Mouse (Mus musculus) gastrocnemius, adult 8-10 months (tissue): Measurements from ENCODE around the gene Rplp1. TPM values are rescaled to one million over a fixed set of nuclear protein-coding genes. Genes with fewer than 3 reads are reported as not detected.

Experiments used
- DNase-seq, 2 experiments: peaks; one replicate each; pipeline ENCODE4 v3.0.0; 2022; ENCODE audit warnings: low spot score in 2 of 2
- total RNA-seq, 4 experiments: library from RNA; stranded (reverse); gene quantifications; 2 replicates each; pipeline ENCODE4 v1.2.4; 2022

The Rplp1 gene
- 1,000 to 10,000 TPM; 1,384 to 1,601 (median 1,420) TPM for total RNA-seq

DNA sequence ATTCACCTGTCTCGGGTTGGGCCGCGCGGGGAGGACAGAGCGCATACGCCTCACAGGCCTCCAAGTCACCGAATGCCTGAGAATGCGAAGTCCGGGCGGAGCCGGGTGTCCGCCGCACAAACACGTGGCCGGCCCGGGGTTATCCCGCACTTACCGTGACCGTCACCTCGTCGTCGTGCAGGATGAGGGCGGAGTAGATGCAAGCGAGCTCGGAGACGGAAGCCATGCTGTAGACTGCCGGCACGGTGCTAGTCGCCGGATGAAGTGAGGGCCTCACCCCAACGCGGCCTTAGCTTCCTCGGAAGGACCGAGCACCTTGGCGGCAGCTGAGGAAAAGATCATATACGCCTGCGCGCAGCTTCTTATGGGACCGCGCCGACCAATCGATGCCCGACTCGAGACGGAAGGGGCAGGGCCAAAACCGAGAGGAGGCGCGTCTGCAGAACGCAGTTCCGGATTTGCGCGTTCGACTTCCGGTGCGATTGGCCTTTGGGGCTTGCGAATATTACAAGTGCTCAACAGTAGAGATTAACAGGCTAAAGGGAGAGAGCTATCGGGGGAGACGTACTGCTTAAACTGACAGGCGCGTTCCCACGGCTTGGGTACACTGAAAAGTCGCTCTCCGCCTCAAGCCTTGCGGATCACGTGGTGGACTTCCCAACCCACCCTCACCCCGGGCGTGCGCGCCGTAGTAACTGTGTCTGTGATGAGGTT, at the start of gene Rplp1:
Gene Rplp1 (minus strand): TSS at position 340 of the 714 bp plus-strand sequence.
- peak; percentile 91 to 95 for DNase-seq

DNA sequence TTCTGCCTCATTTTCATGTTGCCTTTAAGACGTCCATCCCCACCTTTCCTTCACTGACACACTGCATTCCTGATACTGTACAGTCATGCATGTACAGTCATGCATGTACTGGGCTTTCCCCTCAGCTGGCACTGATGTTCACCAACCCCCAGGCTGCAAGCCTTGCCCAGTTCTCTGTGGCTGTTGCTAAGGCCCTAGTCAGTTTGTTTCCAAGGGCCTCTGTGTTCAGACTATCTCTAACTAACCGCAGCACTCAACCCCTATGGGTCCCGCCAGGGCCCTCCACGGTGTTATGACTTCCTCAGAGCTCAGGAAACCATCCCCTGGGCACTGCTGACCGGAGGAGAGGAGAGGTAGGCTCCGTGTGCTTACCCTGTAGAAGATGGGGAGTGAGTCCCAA, 49.0 kb upstream of the Rplp1 start:
- DNase-seq, result no peak

DNA sequence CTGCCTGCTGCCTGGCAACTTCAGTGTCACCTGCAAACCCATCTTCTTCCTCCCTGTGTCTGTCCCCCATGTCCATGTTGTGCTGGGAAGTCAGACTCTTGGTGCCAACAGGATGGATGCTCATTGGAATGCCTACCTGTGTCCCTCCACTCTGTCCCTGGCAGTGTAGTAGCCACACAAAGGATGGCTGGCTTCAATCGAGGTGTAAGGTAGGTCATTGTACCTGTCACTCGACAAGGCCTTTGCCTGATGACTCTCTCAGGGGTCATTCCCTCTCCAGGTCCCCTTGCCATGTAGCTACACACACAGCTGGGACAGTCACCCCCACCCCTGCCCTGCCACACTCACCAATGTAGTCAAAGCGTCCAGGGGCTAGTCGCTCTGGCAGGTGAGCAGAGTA, 46.8 kb upstream of the Rplp1 start:
- DNase-seq, result no peak

DNA sequence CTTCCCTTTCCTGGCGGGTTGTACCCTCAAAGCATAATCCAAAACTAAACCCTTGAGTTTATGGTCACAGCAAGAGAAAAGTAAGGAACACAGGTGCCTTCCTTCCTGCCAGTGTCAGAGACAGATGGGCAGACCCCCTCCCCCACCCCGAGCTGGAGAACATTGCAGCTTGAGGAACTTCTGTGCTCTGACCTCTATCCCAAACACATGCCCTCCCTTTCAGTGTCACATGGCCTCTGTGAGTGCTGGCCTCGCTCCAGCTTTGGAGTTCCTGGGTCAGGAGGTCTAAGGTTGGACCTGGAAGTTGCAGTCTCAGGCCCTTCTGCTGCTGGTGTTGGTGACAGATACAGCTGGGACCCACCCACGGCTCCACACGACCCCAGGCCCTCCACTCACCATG, 46.4 kb upstream of the Rplp1 start:
- no peak for DNase-seq

DNA sequence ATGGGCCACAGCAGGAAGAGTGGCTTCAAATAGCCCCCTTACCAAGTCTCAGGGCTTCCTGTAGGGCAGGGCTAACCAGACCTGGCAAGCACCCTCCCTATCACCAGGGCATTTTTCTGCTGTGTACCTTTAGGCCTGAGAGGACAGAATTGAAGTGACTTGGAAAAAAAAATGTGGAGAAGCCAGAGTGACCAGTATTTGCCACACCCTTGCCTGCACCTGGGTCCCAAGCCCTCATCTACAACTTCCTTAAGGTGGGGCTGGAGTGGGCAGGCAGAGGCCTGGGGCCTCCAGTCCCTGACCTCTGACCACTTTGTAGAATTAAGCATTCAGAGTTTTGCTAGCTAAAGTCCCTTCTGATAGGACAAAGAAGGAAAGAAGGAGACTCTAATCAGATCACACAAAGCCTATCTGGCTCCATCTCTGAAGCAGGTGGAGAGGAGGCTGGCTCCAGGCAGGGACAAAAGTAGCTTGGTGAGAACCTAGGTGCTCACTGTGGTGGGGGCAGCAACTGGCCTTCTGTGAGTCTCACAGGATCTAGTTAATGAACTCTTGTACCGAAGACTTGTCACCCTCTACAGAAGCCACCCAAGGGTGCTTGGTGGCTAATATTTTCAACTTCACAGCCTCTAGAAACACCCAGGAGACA, 45.7 kb upstream of the Rplp1 start:
- DNase-seq, result no peak

DNA sequence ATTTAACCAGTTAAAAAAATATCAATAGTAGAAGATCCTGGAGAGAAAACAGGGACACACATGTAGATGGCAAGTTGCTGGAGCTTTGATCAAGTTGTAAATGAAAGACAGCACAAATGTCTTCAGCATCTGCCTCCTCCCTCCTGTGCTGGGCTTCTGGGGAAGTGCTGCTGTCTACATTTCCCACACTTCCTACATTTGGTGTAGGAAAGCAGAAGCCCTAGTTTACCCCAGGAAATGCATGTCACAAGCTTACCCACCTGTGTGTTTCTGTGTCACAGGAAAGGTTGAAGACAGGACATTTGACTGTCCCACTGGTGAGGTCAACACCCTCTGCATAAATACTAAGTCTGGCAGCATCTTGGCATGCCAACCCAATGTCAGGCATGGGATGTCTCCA, 40.4 kb upstream of the Rplp1 start:
- no peak for DNase-seq

DNA sequence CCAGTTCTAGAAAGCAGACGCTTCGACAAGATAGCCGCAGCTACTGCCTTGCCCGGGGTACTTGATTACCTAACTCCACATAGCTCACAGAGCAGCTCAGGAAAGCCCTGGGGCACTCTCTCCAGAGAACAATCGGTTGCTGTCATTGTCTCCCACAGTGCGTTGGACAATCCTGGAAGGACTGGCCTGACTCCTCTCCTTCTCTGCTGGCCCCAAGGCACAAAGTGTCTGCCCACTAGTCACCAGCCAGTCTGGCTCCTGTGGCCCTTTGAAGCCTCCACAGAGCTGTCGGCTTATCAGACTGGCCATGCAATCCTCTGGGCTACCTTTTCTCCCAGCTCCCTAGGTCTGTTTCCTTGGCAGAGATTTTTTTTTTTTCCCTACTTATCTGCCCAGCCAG, 37.9 kb upstream of the Rplp1 start:
- no peak for DNase-seq

DNA sequence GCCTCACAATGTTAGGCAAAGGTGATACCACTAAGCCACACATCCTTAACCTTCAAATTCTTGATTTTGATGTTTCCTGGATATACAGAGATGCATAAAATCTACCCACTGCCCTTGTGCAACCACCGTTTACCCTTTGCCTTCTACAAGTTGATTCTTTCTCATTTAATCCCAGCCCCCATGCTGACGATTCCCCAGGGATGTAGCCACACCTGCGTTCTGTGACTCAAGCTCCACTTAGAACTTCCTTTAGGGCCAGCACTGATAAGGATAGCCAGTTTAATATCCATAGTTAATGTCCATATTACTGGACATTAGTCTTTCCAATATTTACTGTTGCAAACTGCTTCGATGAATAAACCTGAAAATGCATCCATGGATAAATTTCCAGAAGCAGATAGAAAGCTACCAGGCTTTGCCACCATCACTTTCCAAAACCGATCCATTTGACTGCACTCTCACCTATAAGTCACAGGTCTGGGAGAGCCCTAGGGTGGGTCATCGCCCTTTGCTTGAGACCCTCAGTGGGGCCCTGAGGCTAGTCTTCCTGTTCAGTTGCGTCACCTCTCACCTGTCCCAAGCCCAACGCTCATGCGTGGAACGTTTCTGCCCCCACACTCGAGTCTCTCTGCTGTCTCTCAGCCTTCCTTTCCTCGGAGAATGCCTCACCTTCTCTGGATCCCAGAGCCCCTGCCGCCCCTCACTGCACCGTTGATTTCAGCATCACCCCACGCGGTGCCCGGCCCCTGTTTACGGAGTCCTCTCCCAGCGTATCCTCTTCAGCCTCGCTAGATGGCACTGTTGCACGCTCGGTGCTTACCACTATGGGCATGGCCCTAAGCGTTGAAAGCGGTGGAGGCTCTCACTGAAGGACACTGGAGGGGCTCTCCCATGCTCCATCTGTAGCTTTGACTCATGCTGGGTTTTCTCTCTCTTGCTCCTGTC, 33.3 kb upstream of the Rplp1 start:
- DNase-seq, result peak; percentile 17 to 24

DNA sequence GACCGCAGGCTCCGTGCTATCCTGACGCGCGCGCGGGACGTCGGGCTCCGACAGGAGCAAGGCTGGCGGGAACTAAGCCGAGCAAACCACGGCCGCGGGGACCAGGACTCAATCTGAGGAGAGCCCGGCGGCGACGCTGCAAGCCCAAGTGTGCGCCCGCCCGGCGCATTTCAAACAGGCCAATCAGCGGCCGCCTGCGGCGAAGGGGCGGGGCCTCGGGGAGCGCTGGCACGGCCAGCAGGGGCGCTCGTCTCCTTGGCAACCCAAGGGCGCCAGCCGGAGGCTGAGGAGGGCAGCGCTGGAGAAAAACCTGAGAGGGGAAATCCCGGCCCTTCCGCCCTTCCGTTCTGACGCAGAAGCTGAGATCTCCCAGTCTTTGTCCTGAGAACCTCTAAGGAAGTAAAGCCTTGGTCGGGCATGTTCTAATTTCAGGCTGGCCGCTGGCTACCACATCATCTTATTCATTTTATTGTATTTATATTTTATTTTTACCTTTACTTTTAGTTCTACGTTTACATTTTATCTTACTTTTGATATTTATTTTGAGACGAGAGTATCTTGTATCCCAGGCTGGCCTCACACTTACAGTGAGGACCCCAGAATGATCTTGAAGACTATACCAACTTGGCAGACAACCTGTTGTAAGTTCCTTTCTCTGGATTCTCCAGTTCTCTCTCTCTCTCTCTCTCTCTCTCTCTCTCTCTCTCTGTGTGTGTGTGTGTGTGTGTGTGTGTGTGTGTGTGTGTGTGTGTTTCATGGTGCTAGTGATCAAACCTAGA, 32.5 kb upstream of the Rplp1 start, which contains the start of gene Kif23:
Gene Kif23 (minus strand): TSS at position 152 of the 779 bp plus-strand sequence.
- DNase-seq, result peak; percentile 86

DNA sequence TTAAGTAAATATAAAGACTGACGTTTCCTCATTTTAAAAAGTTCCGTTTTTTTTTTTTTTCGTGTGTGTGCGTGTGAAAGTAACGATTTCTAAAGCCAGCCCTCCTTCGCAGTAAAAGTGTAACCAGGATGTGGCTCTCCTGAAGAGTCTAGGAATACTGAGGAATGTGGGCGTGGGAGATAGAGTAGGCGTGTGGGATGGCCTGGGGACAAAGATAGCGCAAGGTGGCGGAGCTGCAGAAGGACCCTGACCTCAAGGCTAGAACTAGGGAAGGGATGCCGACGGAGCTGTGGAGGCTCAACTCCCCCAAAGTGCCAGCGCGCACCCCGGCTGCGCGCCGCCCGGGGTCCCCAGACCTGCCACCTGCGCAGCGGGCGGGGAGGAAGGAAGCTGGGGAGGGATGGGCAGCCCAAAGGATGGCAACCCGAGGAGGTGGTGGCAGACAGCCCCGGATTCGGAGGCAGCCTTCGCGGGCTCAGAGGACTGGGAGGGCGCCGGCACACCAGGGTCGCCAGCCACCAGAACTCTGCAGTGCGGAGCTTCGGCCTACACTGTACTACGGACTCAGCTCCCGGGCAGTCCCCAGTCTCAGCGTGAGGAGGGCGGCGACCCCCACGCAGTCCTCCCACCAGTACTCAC, 31.8 kb upstream of the Rplp1 start:
- no peak for DNase-seq

DNA sequence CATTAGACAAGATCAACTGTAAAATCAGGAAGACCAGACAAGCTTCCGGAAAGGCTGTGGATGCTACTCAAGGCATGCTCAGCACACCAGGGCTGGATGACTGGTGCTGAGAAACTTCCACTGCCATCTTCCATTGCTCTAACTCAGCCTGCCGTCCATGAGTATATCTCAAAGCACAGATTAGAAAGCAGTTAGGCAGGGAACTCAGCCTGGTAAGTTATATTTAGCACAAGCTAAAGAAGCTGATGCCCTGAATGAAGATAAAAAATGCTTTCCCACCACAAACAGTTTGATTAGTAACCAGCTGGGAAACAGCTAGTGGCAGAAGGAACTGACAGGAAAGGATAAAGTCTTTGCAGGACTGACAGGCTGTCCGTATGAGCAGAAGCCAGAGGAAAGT, 26.7 kb upstream of the Rplp1 start:
- no peak for DNase-seq

DNA sequence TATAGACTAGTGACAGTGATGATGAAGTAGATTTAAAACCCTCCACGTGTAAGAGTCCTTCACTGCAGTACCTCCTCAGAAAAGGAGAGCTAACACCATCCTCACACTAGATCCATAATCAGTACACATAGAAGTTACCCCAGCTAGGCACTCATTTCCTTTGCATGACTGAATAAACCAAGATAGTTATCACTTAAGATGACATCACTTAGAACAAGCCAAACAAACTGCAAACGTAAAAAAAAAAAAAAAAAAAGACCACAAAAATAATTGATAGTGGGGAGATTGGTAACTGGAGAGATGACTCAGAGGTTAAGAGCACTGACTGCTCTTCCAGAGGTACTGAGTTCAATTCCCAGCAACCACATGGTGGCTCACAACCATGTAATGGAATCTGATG, 19.0 kb upstream of the Rplp1 start:
- DNase-seq, result no peak

DNA sequence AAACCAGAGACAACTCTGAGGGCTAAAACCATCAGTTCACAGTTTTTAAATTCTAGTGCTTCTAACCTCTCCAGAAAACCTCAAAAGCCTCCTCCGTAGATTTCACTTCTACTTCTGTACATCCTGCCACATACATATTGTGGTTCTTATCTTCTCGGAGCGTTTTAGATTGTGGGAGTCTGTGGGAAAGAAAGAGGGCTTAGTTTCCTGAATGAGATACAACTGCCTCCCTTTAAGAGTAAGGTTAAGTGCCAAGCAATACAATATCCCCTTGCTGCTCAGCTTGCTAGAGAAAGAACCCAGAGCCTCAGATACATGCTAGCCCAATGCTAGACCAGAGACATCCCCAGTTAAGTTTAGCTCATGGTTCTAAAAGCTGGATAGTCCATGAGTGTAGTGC, 17.7 kb upstream of the Rplp1 start:
- no peak for DNase-seq

DNA sequence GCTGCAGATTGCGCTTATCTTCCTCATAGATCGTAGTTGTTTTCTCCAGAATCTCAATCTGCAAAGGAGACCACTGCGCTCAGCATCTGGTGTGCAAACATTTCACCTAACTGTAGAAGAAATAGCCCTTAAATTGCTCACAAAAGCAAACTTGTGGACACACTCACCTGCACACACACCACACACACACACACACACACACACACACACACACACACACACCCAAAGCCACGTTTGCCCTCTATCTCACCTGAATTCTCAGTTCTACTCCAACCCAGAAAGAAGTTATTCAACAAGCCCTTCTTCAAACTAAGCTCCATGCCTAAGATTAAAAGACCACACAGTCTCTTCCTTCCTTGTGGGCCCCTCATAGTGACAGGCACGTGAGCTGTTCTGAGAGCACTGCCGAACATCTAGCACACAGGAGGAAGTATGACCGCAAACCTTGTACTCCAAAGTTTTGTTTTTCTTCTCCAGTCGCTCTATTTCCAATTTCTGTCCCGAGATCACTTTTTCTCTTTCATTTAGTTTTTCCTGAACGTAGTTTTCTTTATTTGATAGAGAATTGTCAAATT, 10.8 kb upstream of the Rplp1 start:
- DNase-seq, result no peak

DNA sequence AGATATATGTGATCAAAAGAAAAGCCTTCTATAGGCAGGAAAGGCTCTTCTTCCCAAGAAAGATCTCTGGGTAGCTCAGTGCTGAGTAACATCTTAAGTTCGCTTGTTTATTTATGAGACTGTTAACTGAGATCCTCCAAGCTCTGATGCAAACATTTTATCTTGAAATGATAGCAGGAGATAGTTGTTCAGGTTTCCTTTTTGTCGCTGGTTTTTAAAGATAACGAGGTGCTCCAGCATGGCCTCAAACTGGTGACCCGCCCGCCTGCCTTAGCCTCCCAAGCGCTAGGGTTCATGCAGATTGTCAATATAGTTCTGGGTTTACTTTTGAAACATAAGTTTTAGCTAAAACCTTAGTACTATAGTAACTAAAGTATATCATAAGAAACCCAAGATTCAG, 6.0 kb upstream of the Rplp1 start:
- DNase-seq, result no peak

DNA sequence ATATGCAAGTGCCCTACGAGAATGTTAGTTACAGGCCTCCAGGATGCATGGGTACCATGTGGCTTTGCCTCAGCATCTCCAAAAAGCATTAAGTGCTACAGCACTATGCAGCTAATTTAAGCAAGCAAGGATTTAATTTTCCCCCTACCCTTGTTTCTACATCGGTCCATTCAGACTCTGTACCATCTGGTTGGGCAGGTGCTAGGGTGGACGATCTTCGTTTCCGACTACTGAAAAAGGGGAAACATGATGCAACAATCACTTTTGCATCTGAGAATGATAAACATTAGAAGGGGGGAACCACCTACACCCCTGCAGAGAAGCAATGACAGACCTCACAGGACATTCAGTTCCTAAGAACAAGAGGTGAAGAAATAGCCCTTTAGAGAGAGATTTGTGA, 5.1 kb upstream of the Rplp1 start:
- no peak for DNase-seq

DNA sequence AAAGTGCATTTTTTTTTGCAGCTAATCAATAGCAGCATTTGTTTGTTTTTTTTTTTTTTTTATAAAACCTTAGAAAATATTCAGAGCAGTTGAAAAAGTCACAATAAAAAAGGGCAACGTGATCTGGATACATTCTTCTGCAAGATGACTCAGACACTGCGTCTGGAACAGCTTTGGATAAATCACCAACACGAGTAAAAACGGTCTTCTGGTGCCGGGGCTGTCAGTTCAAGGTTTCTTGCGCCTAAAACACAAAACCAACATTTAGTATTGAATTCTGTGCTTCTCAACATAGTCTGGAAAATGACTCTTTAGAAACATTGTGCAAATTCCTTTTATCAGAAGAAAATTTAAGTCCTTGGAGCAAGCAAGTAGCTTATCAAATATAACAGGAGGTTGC, 3.1 kb upstream of the Rplp1 start:
- DNase-seq, result no peak

DNA sequence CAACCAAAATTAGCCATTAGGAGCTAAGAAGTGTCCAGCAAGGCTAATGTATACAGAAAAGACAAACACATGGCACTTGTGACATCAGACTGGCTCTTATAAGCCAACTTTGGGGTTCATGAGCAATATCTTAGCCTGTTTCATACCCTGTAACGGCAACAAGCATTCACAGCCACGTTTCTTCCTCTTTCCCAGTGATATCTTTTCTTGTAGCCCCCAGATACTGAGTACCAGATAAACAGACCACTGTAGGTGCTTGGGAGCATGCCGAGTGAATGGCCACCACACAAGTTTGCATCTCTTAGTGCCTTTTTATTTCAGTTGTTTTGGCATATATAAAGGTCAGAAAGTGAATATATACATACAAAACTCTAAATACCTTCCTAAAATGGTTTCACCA, 2.6 kb upstream of the Rplp1 start:
- DNase-seq, result no peak

DNA sequence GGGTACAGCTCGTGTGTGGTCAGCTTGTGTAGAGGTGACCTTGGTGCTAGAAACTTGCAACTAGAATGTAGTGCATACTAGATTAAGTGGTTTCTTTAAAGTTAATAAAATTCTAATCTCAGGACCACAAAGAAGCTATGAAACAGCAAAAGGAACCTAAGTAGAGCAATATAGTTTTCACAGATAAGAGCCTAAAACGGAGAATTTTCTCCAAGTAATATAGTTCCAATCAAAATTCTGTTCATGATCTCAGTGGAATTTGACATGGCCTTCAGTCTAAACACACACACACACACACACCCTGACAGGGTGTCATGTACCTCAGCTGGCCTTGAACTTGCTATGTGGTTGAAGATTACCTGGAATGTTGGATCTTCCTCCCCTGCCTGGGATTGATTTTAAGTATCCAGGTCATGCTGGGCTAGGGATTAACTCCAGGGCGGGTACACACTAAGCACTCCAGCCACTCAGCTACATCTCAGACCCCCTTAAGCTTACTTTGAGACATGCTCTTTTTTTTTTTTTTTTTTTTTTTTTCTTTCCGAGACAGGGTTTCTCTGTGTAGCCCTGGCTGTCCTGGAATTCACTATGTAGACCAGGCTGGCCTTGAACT, 1.2 kb upstream of the Rplp1 start:
- no peak for DNase-seq

DNA sequence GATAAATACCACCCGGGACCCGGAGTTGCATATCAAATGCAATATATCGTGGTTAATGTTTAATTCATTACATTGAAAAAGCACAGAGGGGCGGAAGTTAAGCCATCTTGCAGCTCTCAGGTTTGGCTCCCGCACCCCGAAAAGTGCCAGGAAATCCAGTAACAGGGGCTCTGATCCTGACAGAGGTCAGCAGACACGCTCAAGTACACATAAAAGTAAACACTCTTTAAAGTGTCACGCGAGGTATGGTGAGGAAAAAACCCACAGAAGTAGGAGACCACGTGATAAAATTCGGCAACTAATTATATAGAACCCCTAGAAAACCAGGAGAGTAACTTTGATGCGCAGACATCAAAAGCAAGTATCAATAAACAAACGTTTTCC, 567 bp upstream of the Rplp1 start:
- DNase-seq, result no peak
